Mouse (Mus musculus) left cerebral cortex, postnatal 14 days (tissue): ENCODE measurements at regions not wholly inside any gene's neighbourhood (a gene's known extent, or its start where the extent isn't known, plus 50 kb on each side); places are given as distances from the start of the nearest gene placed in this dataset.
A peak's percentile ranks its signal among the peaks of the same experiment; 100 is the strongest.

ENCODE experiments used
- DNase-seq, 2 experiments: peaks; one replicate each; pipeline ENCODE4 v3.0.0; 2021 to 2022; ENCODE audit warnings: low spot score in 2 of 2, mixed read lengths in 1 of 2
- intact Hi-C: fragments of 180-260 bp; cut with DNase I; formaldehyde crosslinking; loops from one replicate; pipeline ENCODE4 v1.15.1; 2025

DNA sequence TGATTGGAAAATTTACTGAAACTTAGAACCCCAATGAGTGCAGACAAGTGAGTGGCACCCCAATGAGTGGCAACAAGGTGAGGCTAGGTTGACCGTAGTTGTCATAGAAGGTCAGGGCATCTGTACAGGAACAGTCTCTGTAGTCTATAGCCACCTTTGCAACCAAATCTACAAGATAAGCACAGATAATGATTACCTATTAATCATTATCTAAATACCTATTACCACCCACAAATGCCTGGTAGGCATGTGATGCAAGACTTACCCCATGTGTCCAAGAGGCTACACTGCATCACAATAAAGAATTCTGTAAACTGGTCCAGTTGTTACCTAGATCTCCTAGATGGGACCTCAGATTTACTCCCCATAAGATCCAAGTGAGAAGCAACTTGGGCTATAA lies 778.7 kb downstream of the Cntnap5b start:
- intact Hi-C loops, result no loop called here
- no peak for DNase-seq

DNA sequence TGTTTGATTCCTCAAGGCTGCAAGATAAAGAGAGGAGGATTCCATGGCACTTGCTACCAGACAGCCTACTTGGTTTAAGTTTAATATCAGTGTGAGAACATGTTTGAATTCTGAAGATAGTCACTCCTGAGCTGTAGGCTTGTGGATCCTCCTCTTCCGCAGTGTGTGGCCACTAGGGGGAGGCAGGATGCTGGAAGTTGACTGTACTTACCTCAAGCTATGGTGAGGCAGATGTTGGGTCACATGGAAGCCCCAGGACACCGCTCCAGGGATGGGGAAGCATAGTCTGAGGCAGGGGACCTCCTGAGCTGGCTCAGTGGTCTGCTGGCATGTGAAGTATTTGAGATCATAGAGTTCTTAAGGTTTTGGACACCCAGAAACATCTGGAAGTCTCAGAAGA lies 784.4 kb downstream of the Cntnap5b start:
- peak; percentile 1 to 23 for DNase-seq
- intact Hi-C loops, result no loop called here
